15 mouse cellular contexts compared by ENCODE assay signal in the genomic region with DNA sequence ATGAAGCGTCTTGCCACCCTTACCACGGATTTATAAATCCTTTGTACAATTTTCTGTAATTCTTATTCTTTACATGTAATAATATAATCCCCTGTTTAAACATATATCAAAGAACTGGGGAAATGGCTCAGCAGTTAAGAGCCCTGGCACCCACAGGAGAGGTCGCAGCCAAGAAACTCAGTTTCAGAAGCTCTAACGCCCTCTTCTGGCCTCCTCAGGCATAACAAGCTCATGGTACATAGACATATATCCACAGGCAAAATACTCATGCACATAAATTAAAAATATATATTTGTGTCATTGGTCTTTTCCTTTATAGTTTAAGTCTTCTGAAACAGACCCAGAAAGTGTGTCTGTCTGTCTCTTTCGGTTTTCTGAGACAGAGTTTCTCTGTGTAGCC. TPM values are rescaled to one million over a fixed set of nuclear protein-coding genes. Genes with fewer than 3 reads are reported as not detected.
A peak's percentile ranks its signal among the peaks of the same experiment; 100 is the strongest.
DNase-seq lines count a peak whose midpoint lies in the region; TF ChIP-seq lines count a peak whose summit lies in the region.
"Had no signal": no experiment of that assay in that cellular context is flagged by ENCODE, and none has a peak within 500 bp of the region (broad histone marks: within the 10 kb centered on the region; RNA-seq: fewer than 3 reads in every experiment).

No protein-coding gene starts in this region.

- intact Hi-C loops in left cerebral cortex, adult 2 months (cut with DNase I), result no loop called here

- peak; percentile 27 for DNase-seq in adrenal gland, postnatal 14 days
- no peak for DNase-seq in adrenal gland, adult 18-20 months (ENCODE audit: low spot score in 2 of 2)
- no peak for DNase-seq in left cerebral cortex, adult 2 months (ENCODE audit: extremely low spot score in 1 of 2, low spot score in 2 of 2)
- no peak for DNase-seq in left cerebral cortex, adult 18-20 months (ENCODE audit: low spot score in 2 of 2)
- peak; percentile 37 for DNase-seq in A20 (ENCODE audit: low read depth, low spot score)
- no peak for DNase-seq in embryo, embryonic 10 days (ENCODE audit: low spot score)
- DNase-seq in cerebellum, adult 2 months, result no peak
- DNase-seq: adrenal gland, postnatal 25 days; embryo, embryonic 11 days; heart, postnatal 10 days had no signal

- no peak overlapping the region for H3K27ac ChIP-seq in left cerebral cortex, adult 2 months
- H3K27ac ChIP-seq in bone marrow macrophage, adult 2 months (ENCODE audit: insufficient read depth, low read depth, low read length), result no peak overlapping the region
- H3K27ac ChIP-seq in cerebellum, adult 2 months (ENCODE audit: insufficient read depth, low read length), result no peak overlapping the region

- no peak overlapping the region for H3K4me3 ChIP-seq in left cerebral cortex, adult 2 months
- no peak overlapping the region for H3K4me3 ChIP-seq in bone marrow macrophage, adult 2 months (ENCODE audit: insufficient read depth, low read length)
- H3K4me3 ChIP-seq in cerebellum, adult 2 months (replicated peaks; ENCODE audit: insufficient read depth, low read depth, low read length), result no peak overlapping the region
- H3K4me3 ChIP-seq: erythroblast, embryonic 14.5 days; myocyte had no signal

- TF ChIP-seq CTCF in left cerebral cortex, adult 2 months (IDR thresholded peaks at IDR 0.05), result peak; percentile 28
- TF ChIP-seq CTCF in bone marrow macrophage, adult 2 months (IDR thresholded peaks at IDR 0.05; ENCODE audit: low read depth, low read length), result peak; percentile 43; the same call in 1 of the 2 replicates
- TF ChIP-seq CTCF in cerebellum, adult 2 months (IDR thresholded peaks at IDR 0.05; ENCODE audit: borderline replicate concordance, insufficient read depth, low read depth, low read length), result no peak

- peaks cover 31% of the 10 kb centered on the region for H3K4me1 ChIP-seq in bone marrow macrophage, adult 2 months (ENCODE audit: control insufficient read depth, insufficient read depth, low read length)
- H3K4me1 ChIP-seq in cerebellum, adult 2 months (ENCODE audit: control insufficient read depth, insufficient read depth, low read length), result peaks cover 69% of the 10 kb centered on the region

- 79% methylated on average over 5 of the region's 5 CpGs for WGBS in cerebellum, adult 2 months

- H3K27me3 ChIP-seq in cerebellum, adult 2 months (ENCODE audit: control insufficient read depth, insufficient read depth, low read length), result no peaks in the 10 kb centered on the region

- no peak for TF ChIP-seq POLR2A in bone marrow macrophage, adult 2 months (IDR thresholded peaks at IDR 0.05; ENCODE audit: borderline replicate concordance, low read depth, low read length)
- no peak for TF ChIP-seq POLR2A in cerebellum, adult 2 months (IDR thresholded peaks at IDR 0.05; ENCODE audit: borderline replicate concordance, insufficient read depth, low read length)

RNA-seq across cellular contexts. Expression of gene Csrnp1, which starts 9.8 kb away (rescaled TPM):
- total RNA-seq in adrenal gland, postnatal 14 days (2021), result 17.8 and 24.5 TPM in 2 replicates
- 10 to 100 TPM; 13.8 to 19.3 TPM for total RNA-seq in adrenal gland, adult 18-20 months (2021)
- total RNA-seq in left cerebral cortex, adult 2 months (2021), result 10 to 100 TPM; 28.7 to 31.3 TPM
- total RNA-seq in left cerebral cortex, adult 18-20 months (2021), result 10 to 100 TPM; 20.5 to 26.8 TPM
- 3.0 and 4.1 TPM in 2 replicates for polyA plus RNA-seq in bone marrow macrophage, adult 2 months (2012; ENCODE audit: insufficient read depth, insufficient read length, missing spikeins)
- polyA plus RNA-seq in cerebellum, adult 2 months (2012; rRNA removed), result 11.1 and 12.6 TPM in 2 replicates

RNA-seq across cellular contexts. Expression of gene Ttc21a, which starts 37.2 kb away (rescaled TPM):
- total RNA-seq in adrenal gland, postnatal 14 days (2021), result 0.11 TPM in 2 replicates
- total RNA-seq in adrenal gland, adult 18-20 months (2021), result under 1 TPM in 1 of 2 experiments, not detected in 1; 0.43 TPM
- under 1 TPM; 0.45 to 0.77 TPM for total RNA-seq in left cerebral cortex, adult 2 months (2021)
- under 1 TPM; 0.19 to 0.49 TPM for total RNA-seq in left cerebral cortex, adult 18-20 months (2021)
- 0.20 and 0.27 TPM in 2 replicates for polyA plus RNA-seq in bone marrow macrophage, adult 2 months (2012; ENCODE audit: insufficient read depth, insufficient read length, missing spikeins)
- 0.56 and 1.2 TPM in 2 replicates for polyA plus RNA-seq in cerebellum, adult 2 months (2012; rRNA removed)
- total RNA-seq: heart, postnatal 10 days had no signal
- polyA plus RNA-seq: erythroblast, embryonic 14.5 days; inflammation-experienced regulatory T-cells, adult 6 months had no signal

RNA-seq across cellular contexts. Expression of gene Gorasp1, which starts 37.2 kb away (rescaled TPM):
- total RNA-seq in adrenal gland, postnatal 14 days (2021), result 17.0 and 22.3 TPM in 2 replicates
- total RNA-seq in adrenal gland, adult 18-20 months (2021), result 10 to 100 TPM; 20.7 to 23.0 TPM
- total RNA-seq in left cerebral cortex, adult 2 months (2021), result 10 to 100 TPM; 30.7 to 38.0 TPM
- 10 to 100 TPM; 37.1 to 38.2 TPM for total RNA-seq in left cerebral cortex, adult 18-20 months (2021)
- polyA plus RNA-seq in bone marrow macrophage, adult 2 months (2012; ENCODE audit: insufficient read depth, insufficient read length, missing spikeins), result 8.9 and 9.0 TPM in 2 replicates
- 22.1 and 23.6 TPM in 2 replicates for polyA plus RNA-seq in cerebellum, adult 2 months (2012; rRNA removed)

RNA-seq across cellular contexts. Expression of gene Xirp1, which starts 48.8 kb away (rescaled TPM):
- total RNA-seq in adrenal gland, postnatal 14 days (2021), result 0.22 and 0.30 TPM in 2 replicates
- total RNA-seq in adrenal gland, adult 18-20 months (2021), result under 1 TPM in 1 of 2 experiments, not detected in 1; 0.80 TPM
- total RNA-seq in left cerebral cortex, adult 2 months (2021), result under 1 TPM; 0.14 to 0.20 TPM
- total RNA-seq in left cerebral cortex, adult 18-20 months (2021), result under 1 TPM; 0.07 to 0.12 TPM
- not detected in 2 replicates for polyA plus RNA-seq in bone marrow macrophage, adult 2 months (2012; ENCODE audit: insufficient read depth, insufficient read length, missing spikeins)
- 0.03 and 0.05 TPM in 2 replicates for polyA plus RNA-seq in cerebellum, adult 2 months (2012; rRNA removed)
- total RNA-seq: granulocyte monocyte progenitor cell, adult 5-6 weeks had no signal
- polyA plus RNA-seq: erythroblast, embryonic 14.5 days; inflammation-experienced regulatory T-cells, adult 6 months had no signal

Comparison
In these comparisons a context has a peak if more than half of its experiments do, and no peak if none do; other contexts are left out.
1. DNase-seq: peak in adrenal gland, postnatal 14 days (single experiment) and A20 (single experiment); none in adrenal gland, adult 18-20 months (0 of 2), left cerebral cortex, adult 2 months (0 of 2), left cerebral cortex, adult 18-20 months (0 of 2), embryo, embryonic 10 days (single experiment) and cerebellum, adult 2 months (0 of 2).